Mouse (Mus musculus): ENCODE measurements at regions not wholly inside any gene's neighbourhood (a gene's known extent, or its start where the extent isn't known, plus 50 kb on each side); places are given as distances from the start of the nearest gene placed in this dataset.

DNA sequence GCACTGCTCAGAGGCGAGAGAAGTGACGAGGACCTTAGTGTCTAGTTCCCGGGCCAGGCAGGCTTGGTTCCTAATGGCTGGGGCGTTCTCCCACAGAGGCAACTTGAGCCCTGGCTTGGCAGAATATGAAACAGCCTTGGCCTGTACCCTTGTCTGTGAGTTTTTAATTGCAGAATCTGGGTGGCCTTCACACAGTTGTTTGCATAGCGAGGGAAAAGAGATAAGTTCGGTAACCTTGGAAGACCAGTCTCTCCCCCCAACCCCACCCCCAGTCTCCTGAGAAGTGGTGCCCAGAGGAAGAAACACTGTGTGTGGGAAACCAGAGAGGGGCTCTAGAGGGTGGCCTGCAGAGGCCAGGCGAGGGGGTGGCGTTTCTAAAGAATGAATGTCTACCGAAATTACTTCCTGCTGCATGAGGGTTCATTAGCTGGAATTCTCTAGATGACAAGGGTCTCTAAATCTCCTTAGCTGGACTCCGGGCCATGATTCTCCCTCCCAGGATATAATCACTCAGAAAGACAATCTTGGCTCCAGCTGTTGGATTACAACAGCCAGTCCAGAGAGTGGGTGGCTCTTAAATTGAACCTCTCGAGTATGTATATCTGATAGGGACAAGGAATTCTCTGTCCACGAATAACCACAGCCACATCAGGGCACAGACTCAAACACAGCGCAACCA is 142.8 kb downstream of the Gm10260 start:
- no peaks in the 10 kb centered on the region for H3K27me3 ChIP-seq (ENCODE audit: control insufficient read depth, insufficient read depth, low read length)
- no peak overlapping the region for H3K4me3 ChIP-seq (replicated peaks; ENCODE audit: low read length)
- TF ChIP-seq POLR2A (IDR thresholded peaks at IDR 0.05; ENCODE audit: borderline replicate concordance, extremely low read depth, insufficient read depth, insufficient read length), result no peak
- H3K9me3 ChIP-seq (ENCODE audit: control insufficient read depth, low read length), result no peaks in the 10 kb centered on the region
- H3K4me2 ChIP-seq (replicated peaks; ENCODE audit: low read depth, low read length, severe bottlenecking), result no peak overlapping the region
- 35% methylated on average over 13 of the region's 13 CpGs for WGBS
- DNase-seq (ENCODE audit: low spot score), result no peak
- ATAC-seq (ENCODE audit: low FRiP score, low read depth), result peak; percentile 73
- peaks cover 9% of the 10 kb centered on the region for H3K4me1 ChIP-seq (ENCODE audit: control insufficient read depth, insufficient read depth, low read length)
- H3K27ac ChIP-seq (replicated peaks; ENCODE audit: low read depth, low read length), result peak overlapping the region; percentile 52; the same call in 1 of the 2 replicates
- no peak overlapping the region for H3K9ac ChIP-seq (ENCODE audit: low read depth, low read length, severe bottlenecking)
- no peaks in the 10 kb centered on the region for H3K36me3 ChIP-seq (ENCODE audit: control insufficient read depth, insufficient read depth, low read length)

DNA sequence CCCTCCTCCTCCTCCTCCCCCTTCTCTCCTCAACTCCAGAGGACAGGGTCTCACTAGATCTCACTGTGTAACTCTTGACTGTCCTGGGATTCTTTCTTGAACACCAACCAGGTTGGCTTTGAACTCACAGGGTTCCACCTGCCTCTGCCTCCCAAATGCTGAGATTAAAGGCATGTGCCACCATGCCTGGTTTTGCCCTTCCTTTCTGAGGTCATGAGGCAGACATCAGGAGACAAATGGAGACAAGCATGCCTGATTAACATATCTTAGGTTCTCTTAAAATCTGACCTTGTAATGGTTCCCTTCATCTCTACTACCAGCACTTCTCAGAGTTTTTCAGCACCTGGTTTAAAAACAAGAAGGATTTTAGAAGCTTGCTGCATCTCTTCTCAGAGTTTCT is 143.5 kb downstream of the Gm10260 start:
- Histone ChIP-seq H3K27ac (replicated peaks; ENCODE audit: low read depth, low read length) (no peak overlapping the region), H3K9ac (ENCODE audit: low read depth, low read length, severe bottlenecking) (no peak overlapping the region), H3K4me2 (replicated peaks; ENCODE audit: low read depth, low read length, severe bottlenecking) (no peak overlapping the region), H3K9me3 (ENCODE audit: control insufficient read depth, low read length) (no peaks in the 10 kb centered on the region), H3K4me1 (ENCODE audit: control insufficient read depth, insufficient read depth, low read length) (peaks cover 9% of the 10 kb centered on the region), H3K4me3 (replicated peaks; ENCODE audit: low read length) (no peak overlapping the region), H3K36me3 (ENCODE audit: control insufficient read depth, insufficient read depth, low read length) (no peaks in the 10 kb centered on the region), H3K27me3 (ENCODE audit: control insufficient read depth, insufficient read depth, low read length) (no peaks in the 10 kb centered on the region)
- no peak for DNase-seq (ENCODE audit: low spot score)
- no peak for TF ChIP-seq POLR2A (IDR thresholded peaks at IDR 0.05; ENCODE audit: borderline replicate concordance, extremely low read depth, insufficient read depth, insufficient read length)
- no peak for ATAC-seq (ENCODE audit: low FRiP score, low read depth)

DNA sequence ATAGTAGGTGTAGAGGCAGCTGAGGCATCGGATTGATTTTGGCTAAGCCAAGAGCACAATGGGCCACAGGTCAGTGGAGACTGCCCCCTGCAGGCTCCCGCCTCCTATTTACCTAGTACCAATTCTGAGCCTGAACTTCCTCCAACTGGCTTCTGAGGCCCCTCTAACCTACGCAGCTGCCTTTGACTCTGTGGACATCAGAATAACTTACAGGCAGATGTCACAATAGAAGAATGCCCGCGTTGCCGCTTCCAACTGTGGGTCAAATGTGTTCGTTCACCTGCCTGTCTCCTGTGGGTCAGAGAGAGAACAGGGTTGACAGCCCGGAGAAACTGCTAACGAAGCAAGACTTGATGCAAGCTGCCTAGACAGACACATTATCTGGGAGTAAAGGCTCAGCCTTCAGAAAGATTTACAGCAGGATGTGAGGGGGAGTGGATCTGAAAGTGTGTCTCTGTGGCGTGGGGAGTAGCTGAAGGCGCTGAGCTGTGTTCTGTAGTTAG is 153.2 kb downstream of the Gm10260 start:
- DNase-seq (ENCODE audit: low spot score) (no peak), ATAC-seq (ENCODE audit: low FRiP score, low read depth) (no peak)
- WGBS, result 39% methylated on average over 11 of the region's 11 CpGs

DNA sequence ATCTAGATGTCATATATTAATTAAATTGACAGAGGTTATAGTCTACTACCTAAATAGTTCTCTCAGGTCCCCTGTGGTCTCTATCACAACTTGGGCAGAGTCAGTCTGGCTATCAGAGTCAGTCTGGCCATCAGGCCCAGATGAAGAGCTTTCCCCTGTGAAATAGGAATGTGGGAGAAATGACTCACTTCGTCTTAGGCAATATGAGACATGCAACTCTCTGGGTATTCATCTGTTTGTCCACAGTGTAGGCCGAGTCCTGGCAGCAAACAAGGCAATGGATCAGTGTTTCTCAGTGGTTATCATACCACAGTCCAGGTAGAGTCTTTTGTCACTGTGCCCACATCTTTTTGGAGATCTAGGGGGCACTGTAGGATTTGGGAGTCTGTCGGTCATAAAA is 156.0 kb downstream of the Gm10260 start:
- no peak overlapping the region for H3K9ac ChIP-seq (ENCODE audit: low read depth, low read length, severe bottlenecking)
- 79% methylated on average over 3 of the region's 3 CpGs for WGBS
- DNase-seq (ENCODE audit: low spot score), result no peak
- no peak overlapping the region for H3K4me2 ChIP-seq (replicated peaks; ENCODE audit: low read depth, low read length, severe bottlenecking)
- TF ChIP-seq POLR2A (IDR thresholded peaks at IDR 0.05; ENCODE audit: borderline replicate concordance, extremely low read depth, insufficient read depth, insufficient read length), result no peak
- peaks cover 14% of the 10 kb centered on the region for H3K4me1 ChIP-seq (ENCODE audit: control insufficient read depth, insufficient read depth, low read length)
- no peak for ATAC-seq (ENCODE audit: low FRiP score, low read depth)
- H3K9me3 ChIP-seq (ENCODE audit: control insufficient read depth, low read length), result no peaks in the 10 kb centered on the region
- H3K27me3 ChIP-seq (ENCODE audit: control insufficient read depth, insufficient read depth, low read length), result no peaks in the 10 kb centered on the region
- H3K27ac ChIP-seq (replicated peaks; ENCODE audit: low read depth, low read length), result no peak overlapping the region
- H3K36me3 ChIP-seq (ENCODE audit: control insufficient read depth, insufficient read depth, low read length), result no peaks in the 10 kb centered on the region
- no peak overlapping the region for H3K4me3 ChIP-seq (replicated peaks; ENCODE audit: low read length)

More for the DNA sequence above, 153.2 kb downstream of the Gm10260 start:
- Histone ChIP-seq H3K27ac (replicated peaks; ENCODE audit: low read depth, low read length) (no peak overlapping the region), H3K9ac (ENCODE audit: low read depth, low read length, severe bottlenecking) (no peak overlapping the region), H3K36me3 (ENCODE audit: control insufficient read depth, insufficient read depth, low read length) (no peaks in the 10 kb centered on the region), H3K4me1 (ENCODE audit: control insufficient read depth, insufficient read depth, low read length) (peaks cover 3% of the 10 kb centered on the region; the same call in 1 of the 2 replicates), H3K27me3 (ENCODE audit: control insufficient read depth, insufficient read depth, low read length) (no peaks in the 10 kb centered on the region), H3K4me2 (replicated peaks; ENCODE audit: low read depth, low read length, severe bottlenecking) (no peak overlapping the region), H3K9me3 (ENCODE audit: control insufficient read depth, low read length) (no peaks in the 10 kb centered on the region), H3K4me3 (replicated peaks; ENCODE audit: low read length) (no peak overlapping the region)
- no peak for TF ChIP-seq POLR2A (IDR thresholded peaks at IDR 0.05; ENCODE audit: borderline replicate concordance, extremely low read depth, insufficient read depth, insufficient read length)

DNA sequence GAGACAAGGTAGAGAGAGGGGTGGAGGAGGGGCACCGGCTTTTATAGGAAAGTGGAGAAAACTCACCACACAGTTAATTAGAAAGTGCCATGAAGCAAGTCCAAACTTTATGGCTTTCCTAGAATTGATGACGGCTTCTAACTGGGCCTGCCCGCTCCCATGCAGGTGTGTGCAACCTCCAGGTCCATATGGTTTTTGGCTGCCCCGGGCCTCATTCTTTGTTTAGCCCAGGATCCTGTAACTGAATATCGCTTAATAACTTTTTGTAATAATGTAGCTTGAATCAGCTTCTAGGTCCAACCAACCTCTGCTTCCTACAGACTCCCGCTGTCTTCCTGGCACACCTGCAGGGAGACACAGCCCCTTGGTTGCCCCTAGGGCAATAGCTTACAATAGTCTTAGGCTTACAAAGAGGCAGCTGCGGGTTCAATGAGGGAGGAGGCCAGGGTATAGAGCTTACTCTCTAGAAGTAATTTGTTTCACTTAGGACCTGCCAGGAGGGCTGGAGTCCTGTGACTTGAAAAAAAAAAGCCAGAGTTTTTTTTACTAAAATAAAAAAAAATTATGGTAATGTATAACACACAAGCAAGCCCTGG is 159.2 kb downstream of the Gm10260 start:
- no peak for TF ChIP-seq POLR2A (IDR thresholded peaks at IDR 0.05; ENCODE audit: borderline replicate concordance, extremely low read depth, insufficient read depth, insufficient read length)
- H3K36me3 ChIP-seq (ENCODE audit: control insufficient read depth, insufficient read depth, low read length), result no peaks in the 10 kb centered on the region
- ATAC-seq (ENCODE audit: low FRiP score, low read depth) (peak; percentile 38; the same call in 1 of the 2 replicates), DNase-seq (ENCODE audit: low spot score) (no peak)
- peaks cover 4% of the 10 kb centered on the region; the same call in 1 of the 2 replicates for H3K9me3 ChIP-seq (ENCODE audit: control insufficient read depth, low read length)
- no peak overlapping the region for H3K4me2 ChIP-seq (replicated peaks; ENCODE audit: low read depth, low read length, severe bottlenecking)
- no peak overlapping the region for H3K4me3 ChIP-seq (replicated peaks; ENCODE audit: low read length)
- H3K4me1 ChIP-seq (ENCODE audit: control insufficient read depth, insufficient read depth, low read length), result peaks cover 21% of the 10 kb centered on the region
- no peak overlapping the region for H3K9ac ChIP-seq (ENCODE audit: low read depth, low read length, severe bottlenecking)
- no peak overlapping the region for H3K27ac ChIP-seq (replicated peaks; ENCODE audit: low read depth, low read length)
- no peaks in the 10 kb centered on the region for H3K27me3 ChIP-seq (ENCODE audit: control insufficient read depth, insufficient read depth, low read length)
- WGBS, result 21% methylated on average over 7 of the region's 7 CpGs
